Mouse (Mus musculus) kidney, adult 11 months (tissue): Measurements from ENCODE around the gene Tap2.
"Not testable (repeated sequence)": the region's sequence is repeated elsewhere in the genome, so short reads cannot be mapped to it uniquely, and the experiment has no call there.

Experiments
- DNase-seq: peaks from one replicate; pipeline ENCODE4 v3.0.0; 2022

The Tap2 gene

GRCm38 (mm10) chr17:34217216-34217928 lies 14.0 kb downstream of the Tap2 start:
- no peak for DNase-seq

DNA sequence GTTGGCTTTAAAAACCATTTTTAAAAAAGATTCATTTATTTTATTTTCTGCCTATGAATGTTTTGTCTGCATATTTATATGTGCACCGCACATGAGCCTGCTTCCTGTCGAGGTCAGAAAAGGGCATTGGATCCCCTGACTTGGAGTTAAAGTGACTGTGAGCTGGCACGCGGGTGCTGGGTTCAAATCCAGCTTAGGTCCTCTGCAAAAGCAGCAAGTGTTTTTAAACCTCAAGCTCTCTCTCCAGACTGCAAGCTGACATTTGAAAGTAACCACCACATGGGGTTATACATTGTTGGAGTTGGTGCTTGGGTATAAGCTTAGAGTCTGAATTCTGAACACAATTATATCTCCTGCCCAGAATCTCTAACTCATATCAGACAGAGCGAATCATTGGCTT lies 14.7 kb downstream of the Tap2 start:
- no peak for DNase-seq

- DNase-seq: peak; percentile 93
These were observed 15.3 kb downstream of the Tap2 start for GRCm38 (mm10) chr17:34218675-34219074.

- peak; percentile 52 for DNase-seq
These were observed 15.8 kb downstream of the Tap2 start for GRCm38 (mm10) chr17:34219096-34219495.

- not testable (repeated sequence) for DNase-seq
These were observed 16.5 kb downstream of the Tap2 start for GRCm38 (mm10) chr17:34219801-34220200.

GRCm38 (mm10) chr17:34220401-34220800 lies 17.1 kb downstream of the Tap2 start:
- DNase-seq: not testable (repeated sequence)

- peak; percentile 34 for DNase-seq
These were observed 21.5 kb downstream of the Tap2 start for GRCm38 (mm10) chr17:34224816-34225215.

DNA sequence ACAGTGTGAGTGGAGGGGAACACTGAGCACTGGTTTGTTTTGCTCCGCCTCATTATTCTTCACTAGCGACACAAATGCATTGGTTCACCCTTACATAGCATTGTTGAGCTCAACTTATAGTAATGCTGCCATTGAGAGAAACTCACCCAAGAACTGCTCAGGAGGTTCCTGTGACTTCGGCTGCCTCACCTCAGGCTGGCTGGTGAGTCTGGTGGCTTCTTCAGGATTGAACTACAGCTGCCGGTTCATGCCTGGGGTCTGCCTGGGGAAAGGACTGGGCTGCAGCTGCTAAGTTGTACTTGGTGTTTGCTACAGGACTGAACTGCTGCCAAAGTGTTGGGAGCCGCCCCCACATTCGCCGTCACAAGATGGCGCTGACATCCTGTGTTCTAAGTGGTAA lies 22.1 kb downstream of the Tap2 start:
- no peak for DNase-seq

DNA sequence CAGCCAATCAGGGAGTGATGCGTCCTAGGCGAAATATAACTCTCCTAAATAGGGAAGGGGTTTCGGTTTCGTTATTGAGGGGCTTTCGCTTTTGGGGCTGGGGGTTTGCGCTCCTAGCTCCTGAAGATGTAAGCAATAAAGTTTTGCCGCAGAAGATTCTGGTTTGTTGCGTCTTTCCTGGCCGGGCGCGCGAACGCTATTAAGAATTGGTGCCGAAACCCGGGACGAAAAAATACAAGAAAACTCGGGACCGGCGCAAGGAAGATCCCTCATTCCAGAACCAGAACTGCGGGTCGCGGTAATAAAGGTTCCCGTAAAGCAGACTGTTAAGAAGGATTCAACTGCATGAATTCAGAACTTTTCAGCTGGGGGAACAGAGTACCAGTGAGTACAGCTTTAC lies 22.6 kb downstream of the Tap2 start:
- DNase-seq: not testable (repeated sequence)

DNA sequence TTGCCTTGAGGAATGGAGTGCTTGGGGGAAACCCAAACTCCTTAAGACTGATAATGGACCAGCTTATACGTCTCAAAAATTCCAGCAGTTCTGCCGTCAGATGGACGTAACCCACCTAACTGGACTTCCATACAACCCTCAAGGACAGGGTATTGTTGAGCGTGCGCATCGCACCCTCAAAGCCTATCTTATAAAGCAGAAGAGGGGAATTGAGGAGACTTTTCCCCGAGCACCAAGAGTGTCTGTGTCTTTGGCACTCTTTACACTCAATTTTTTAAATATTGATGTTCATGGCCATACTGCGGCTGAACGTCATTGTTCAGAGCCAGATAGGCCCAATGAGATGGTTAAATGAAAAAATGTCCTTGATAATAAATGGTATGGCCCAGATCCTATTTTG lies 27.6 kb downstream of the Tap2 start:
- not testable (repeated sequence) for DNase-seq

DNA sequence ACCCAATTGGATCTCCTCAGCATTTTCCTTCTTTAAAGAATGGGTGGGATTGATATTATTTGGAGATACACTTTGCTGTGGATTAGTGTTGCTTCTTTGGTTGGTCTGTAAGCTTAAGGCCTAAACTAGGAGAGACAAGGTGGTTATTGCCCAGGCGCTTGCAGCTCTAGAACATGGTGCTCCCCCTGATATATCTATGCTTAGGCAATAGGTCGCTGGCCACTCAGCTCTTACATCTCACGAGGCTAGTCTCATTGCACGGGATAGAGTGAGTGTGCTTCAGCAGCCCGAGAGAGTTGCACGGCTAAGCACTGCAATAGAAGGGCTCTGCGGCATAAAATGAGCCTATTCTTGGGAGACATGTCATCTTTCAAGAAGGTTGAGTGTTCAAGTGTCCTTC lies 28.7 kb downstream of the Tap2 start:
- DNase-seq: not testable (repeated sequence)

GRCm38 (mm10) chr17:34234926-34235325 lies 31.6 kb downstream of the Tap2 start:
- DNase-seq: peak; percentile 71

DNA sequence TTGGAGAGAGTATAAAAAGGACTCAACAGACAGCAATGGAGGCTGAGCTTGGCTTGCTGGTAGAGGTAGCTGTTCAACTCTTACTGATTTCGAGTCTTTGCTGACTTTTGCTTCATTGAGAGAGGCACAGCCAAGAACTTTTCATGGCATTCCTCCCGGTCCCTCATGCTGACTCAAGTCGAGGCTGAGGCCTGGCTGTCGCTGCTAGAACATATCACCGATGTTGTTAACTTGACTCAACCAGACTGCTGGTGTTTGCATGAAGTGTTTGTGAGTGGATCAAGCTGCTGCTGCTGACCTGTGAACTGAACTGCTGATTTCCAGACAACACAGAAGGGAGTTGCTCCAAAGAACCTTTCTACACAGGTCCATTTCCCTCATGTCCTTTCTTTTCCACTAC lies 33.4 kb downstream of the Tap2 start:
- DNase-seq: no peak

DNA sequence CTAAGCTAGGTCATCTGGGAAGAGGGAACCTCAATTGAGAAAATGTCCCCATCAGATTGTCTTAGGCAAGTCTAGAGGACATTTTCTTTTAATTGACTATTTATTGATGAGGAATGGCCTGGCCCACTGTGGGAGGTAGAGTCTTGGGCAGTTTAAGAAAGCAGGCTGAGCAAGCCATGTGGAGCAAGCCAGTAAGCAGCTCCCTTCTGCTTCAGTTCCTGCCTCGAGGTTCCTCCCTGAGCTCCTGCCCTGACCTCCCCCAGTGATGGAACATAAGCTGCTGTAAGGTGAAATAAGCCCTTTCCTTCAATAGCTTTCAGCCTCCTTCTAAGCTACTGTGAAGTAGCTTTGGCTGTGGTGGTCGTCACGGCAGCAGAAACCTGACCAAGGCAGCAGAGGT lies 34.4 kb downstream of the Tap2 start:
- DNase-seq: no peak

DNA sequence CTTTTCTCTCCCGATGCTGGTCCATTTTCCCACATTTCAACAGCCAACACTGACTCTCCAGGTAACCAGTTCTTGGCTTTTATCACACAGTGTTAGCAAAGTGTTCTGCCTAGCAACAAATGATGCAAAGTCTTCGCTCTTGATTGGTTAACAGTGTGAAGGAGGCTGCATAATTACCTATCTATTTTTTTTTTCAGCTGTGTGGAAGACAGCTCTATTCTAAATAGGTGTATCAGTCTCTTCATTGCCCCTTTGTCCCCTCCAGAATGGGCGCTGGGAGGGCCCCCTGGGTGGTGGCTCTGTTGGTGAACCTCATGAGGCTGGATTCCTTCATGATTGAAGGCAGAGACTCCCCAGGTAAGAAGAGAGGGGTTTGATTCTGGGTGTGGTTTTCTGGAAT lies 35.4 kb downstream of the Tap2 start, which contains the start of gene H2-Ob:
H2-Ob (plus strand) TSS at position 198 of the 400 bp plus-strand sequence.
- DNase-seq: peak; percentile 36

- no peak for DNase-seq
These were observed 36.3 kb downstream of the Tap2 start for GRCm38 (mm10) chr17:34239601-34240041.

- DNase-seq: no peak
These were observed 37.0 kb downstream of the Tap2 start for GRCm38 (mm10) chr17:34240366-34240765.

DNA sequence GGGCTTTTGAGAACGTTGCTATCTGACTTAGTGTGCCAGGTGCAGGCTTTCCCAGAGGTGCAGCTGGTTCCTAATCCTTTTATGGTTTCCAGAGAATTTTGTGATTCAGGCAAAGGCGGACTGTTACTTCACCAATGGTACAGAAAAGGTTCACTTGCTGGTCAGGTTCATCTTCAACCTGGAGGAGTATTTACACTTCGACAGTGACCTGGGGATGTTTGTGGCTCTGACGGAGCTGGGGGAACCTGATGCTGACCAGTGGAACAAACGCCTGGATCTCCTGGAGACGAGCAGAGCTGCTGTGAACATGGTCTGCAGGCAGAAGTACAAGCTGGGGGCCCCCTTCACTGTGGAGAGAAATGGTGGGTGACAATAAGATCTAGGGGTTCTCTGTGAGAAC lies 37.6 kb downstream of the Tap2 start:
- DNase-seq: no peak

DNA sequence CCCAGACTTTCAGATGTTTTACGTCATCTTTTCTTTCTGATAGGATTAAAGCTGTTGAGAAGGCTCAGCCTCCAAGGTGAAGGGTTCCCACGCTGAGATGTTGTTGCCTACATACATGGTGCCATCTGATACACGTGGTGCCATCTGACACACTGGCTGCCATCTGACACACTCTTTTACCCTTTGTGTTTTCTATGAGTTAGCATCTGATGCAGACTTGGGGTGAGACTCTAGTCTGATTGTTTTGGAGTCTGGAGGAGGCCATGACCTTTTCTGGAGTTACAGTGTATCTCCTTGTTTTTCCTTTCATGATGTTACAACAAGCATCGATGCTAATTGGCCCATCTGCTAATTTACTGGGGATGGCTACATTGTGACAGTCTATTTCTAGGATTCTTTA lies 41.3 kb downstream of the Tap2 start:
- DNase-seq: no peak

DNA sequence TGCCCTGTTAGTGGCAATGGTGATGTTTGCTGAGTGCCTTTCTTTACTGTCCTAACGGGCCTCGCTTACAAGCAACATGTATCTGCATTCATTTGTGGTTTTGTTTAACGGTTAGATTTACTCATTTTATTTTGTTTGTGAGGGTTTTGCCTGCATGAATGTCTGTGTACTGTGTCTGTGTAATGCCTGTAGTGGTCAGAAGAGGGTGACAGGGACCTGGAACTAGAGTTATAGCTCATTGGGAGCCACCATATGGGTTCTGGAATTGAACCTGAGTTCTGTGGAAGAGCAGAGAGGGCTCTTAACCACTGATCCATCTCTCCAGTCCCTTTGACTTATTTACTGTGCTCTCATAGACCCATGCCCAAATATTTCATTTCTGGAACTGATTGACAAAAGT lies 43.7 kb downstream of the Tap2 start:
- DNase-seq: no peak

- DNase-seq: no peak
These were observed 45.4 kb downstream of the Tap2 start for GRCm38 (mm10) chr17:34248764-34249163.

DNA sequence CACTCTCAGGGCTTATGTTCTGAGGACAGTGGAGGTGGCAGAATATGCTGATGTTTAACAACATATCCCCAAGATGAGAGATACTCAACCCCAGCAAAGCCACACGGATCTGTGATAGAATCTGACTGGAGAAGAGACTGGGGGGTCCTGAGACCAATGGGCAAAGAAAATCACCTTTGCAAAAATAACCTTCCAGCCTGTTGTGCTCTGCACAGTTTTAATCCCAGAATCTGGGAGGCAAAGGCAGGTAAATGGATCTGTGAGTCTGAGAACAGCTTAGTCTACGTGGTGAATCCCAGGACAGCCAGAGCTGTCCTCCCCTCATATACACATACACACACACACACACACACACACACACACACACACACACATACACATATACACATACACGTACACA lies 46.0 kb downstream of the Tap2 start:
- DNase-seq: no peak

- DNase-seq: peak; percentile 31
These were observed 46.6 kb downstream of the Tap2 start for GRCm38 (mm10) chr17:34249878-34250277.

DNA sequence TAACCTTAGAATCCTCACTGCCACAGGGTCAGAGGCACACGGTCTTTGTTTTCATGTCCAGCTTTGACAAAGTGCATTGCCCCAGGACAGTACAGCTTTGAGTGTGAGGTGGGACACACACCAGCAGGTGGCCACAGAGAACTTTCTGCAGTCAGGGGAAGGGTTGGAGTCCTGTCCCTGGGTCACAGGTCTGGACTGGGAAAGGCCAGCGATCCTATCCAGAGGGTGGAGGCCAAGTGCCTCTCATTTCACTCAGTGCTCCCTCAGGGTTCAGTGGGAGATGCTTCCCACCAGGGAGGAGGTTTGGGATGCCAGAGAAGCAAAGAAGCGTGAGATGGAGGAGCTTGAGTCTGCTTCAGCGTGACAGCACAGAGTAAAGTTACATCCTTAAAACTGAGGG lies 48.3 kb downstream of the Tap2 start:
- no peak for DNase-seq

GRCm38 (mm10) chr17:34256501-34256900 lies 53.2 kb downstream of the Tap2 start:
- DNase-seq: no peak
